Mouse (Mus musculus) MEL (cell line): ENCODE results near the gene Snap25.

Experiments used
- CHD1 ChIP-seq: IDR thresholded peaks from 2 replicates; pipeline ENCODE4 v1.6.1; 2012; ENCODE audit warnings: low read depth, mild to moderate bottlenecking, inconsistent platforms, low read length, improper control_type of control experiment
- EP300 ChIP-seq, 2 experiments: IDR thresholded peaks; 2 replicates each; pipeline ENCODE4 v1.6.1; 2011; ENCODE audit warnings: improper control_type of control experiment in 2 of 2, low read length in 2 of 2, low read depth in 1 of 2, mild to moderate bottlenecking in 1 of 2
- MAZ ChIP-seq: IDR thresholded peaks from 2 replicates; pipeline ENCODE4 v1.6.1; 2012; ENCODE audit warnings: low read depth, mild to moderate bottlenecking, inconsistent platforms, low read length, improper control_type of control experiment
- MYC ChIP-seq: IDR thresholded peaks from 2 replicates; pipeline ENCODE4 v1.6.1; 2011; ENCODE audit warnings: low read depth, mild to moderate bottlenecking, low read length, improper control_type of control experiment, moderate library complexity
- NRF1 ChIP-seq: IDR thresholded peaks from 2 replicates; pipeline ENCODE4 v1.6.1; 2014; ENCODE audit warnings: low read depth, mild to moderate bottlenecking, inconsistent platforms, low read length, improper control_type of control experiment, moderate library complexity; ENCODE audit not compliant: poor library complexity, insufficient read depth, severe bottlenecking
- POLR2A ChIP-seq, 2 experiments: IDR thresholded peaks; 2 replicates each; pipeline ENCODE4 v1.6.1; 2011 to 2012; ENCODE audit warnings: low read length in 2 of 2, mild to moderate bottlenecking in 2 of 2, control low read depth in 1 of 2, improper control_type of control experiment in 1 of 2, low read depth in 1 of 2, moderate library complexity in 1 of 2; ENCODE audit not compliant: control insufficient read depth in 1 of 2, insufficient read depth in 1 of 2, poor library complexity in 1 of 2
- SMC3 ChIP-seq: IDR thresholded peaks from 2 replicates; pipeline ENCODE4 v1.6.1; 2011; ENCODE audit warnings: low read depth, low read length, improper control_type of control experiment
- TAL1 ChIP-seq: IDR thresholded peaks from 2 replicates; pipeline ENCODE4 v1.6.1; 2012; ENCODE audit warnings: mild to moderate bottlenecking, inconsistent platforms, low read length, moderate library complexity, mixed read lengths
- TCF12 ChIP-seq: IDR thresholded peaks from 2 replicates; pipeline ENCODE4 v1.6.1; 2014; ENCODE audit warnings: low read depth, mild to moderate bottlenecking, inconsistent platforms, low read length, improper control_type of control experiment, moderate library complexity

DNA sequence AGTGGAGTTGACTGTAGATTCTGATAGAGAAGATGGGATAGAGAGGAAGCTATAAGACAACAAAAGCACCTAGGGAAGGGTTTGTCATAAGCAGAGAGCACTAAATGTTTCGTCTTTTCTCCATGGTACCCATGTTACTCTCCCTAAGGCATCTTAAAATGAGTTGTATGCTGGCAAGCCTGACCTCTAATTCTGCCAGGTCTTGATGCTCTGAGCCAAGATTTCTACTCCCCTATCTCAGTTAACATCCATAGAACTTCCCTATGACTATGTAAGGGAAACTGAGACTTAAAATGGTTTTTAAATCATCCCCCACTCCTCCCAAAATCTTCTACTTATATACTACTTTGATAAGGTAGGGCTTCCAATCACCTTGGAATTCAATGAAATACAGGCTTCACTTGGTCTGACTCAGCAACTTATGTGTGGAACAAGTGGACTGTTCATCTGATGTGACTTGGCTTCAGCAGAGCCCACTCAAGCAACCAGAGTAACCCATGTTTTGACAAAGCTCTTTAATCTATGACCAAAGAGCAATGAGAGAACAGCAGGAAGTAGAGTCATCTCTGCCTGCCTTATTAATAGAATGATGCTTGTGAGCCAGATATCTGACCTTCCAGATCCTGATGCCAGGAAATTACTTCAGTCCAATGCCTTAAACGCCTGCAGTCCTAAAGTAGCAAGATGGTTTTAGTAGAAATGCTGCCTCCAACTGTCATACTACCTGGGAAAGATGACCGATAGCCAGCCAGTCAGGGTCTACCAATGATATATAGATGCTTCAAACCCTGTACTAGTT is 13.6 kb upstream of the Snap25 start:
- TF ChIP-seq POLR2A (IDR thresholded peaks at IDR 0.05; ENCODE audit: control insufficient read depth in 1 of 2, insufficient read depth in 1 of 2, low read depth in 1 of 2, low read length in 2 of 2, poor library complexity in 1 of 2) (no peak), MYC (no peak), EP300 (IDR thresholded peaks at IDR 0.05; ENCODE audit: low read depth in 1 of 2, low read length in 2 of 2) (no peak), CHD1 (no peak), MAZ (no peak), SMC3 (no peak), TAL1 (no peak), NRF1 (no peak), TCF12 (no peak)
